Mouse (Mus musculus) G1E (cell line): ENCODE results near the gene Adipor2.

Experiments used
- CTCF ChIP-seq: IDR thresholded peaks from 2 replicates; pipeline ENCODE4 v1.5.1; 2012; ENCODE audit warnings: low read depth, low read length, inconsistent platforms, mixed read lengths
- TAL1 ChIP-seq: conservative IDR thresholded peaks from 2 replicates; pipeline ENCODE4 v1.6.1; 2012; ENCODE audit warnings: low read depth, low read length, inconsistent platforms, mixed read lengths

DNA sequence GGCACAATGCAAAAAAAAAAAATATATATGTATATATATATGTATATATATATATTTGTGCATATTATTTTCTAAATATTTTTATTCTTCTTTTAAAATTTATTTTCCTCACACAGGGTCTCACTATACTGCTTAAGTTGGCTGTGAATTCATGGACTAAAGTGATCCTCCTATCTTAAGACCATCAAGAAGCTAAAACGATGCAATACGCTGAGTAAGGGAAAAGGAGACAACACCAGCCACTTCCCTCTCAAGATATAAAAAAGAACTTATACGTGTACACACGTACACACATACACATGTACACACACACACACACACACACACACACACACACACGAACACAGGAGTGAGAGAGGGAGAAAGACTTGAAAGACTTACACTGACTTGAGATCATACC is 53.9 kb downstream of the Adipor2 start:
- TF ChIP-seq TAL1 (no peak), CTCF (no peak)
